Mouse (Mus musculus): Measurements from ENCODE around the gene Tbata. TPM values are rescaled to one million over a fixed set of nuclear protein-coding genes. Genes with fewer than 3 reads are reported as not detected.

Gene Tbata
- total RNA-seq, 1 experiment from 2014 or later: not detected

- ATAC-seq (replicated peaks in 1 of 2; ENCODE audit: insufficient read depth in 1 of 2, low FRiP score in 2 of 2, low TSS enrichment in 1 of 2, low read depth in 1 of 2, poor library complexity in 2 of 2, severe bottlenecking in 2 of 2): no peak
Measured at GRCm38 (mm10) chr10:61156453-61156852, 15.3 kb upstream of the Tbata start.

GRCm38 (mm10) chr10:61158594-61158993 lies 13.2 kb upstream of the Tbata start:
- ATAC-seq (replicated peaks in 1 of 2; ENCODE audit: insufficient read depth in 1 of 2, low FRiP score in 2 of 2, low TSS enrichment in 1 of 2, low read depth in 1 of 2, poor library complexity in 2 of 2, severe bottlenecking in 2 of 2): no peak

- ATAC-seq (replicated peaks in 1 of 2; ENCODE audit: insufficient read depth in 1 of 2, low FRiP score in 2 of 2, low TSS enrichment in 1 of 2, low read depth in 1 of 2, poor library complexity in 2 of 2, severe bottlenecking in 2 of 2): no peak
Measured at GRCm38 (mm10) chr10:61160089-61160488, 11.7 kb upstream of the Tbata start.

- ATAC-seq (replicated peaks in 1 of 2; ENCODE audit: insufficient read depth in 1 of 2, low FRiP score in 2 of 2, low TSS enrichment in 1 of 2, low read depth in 1 of 2, poor library complexity in 2 of 2, severe bottlenecking in 2 of 2): no peak
Measured at GRCm38 (mm10) chr10:61160671-61161070, 11.1 kb upstream of the Tbata start.

GRCm38 (mm10) chr10:61162366-61162765 lies 9.4 kb upstream of the Tbata start:
- ATAC-seq (replicated peaks in 1 of 2; ENCODE audit: insufficient read depth in 1 of 2, low FRiP score in 2 of 2, low TSS enrichment in 1 of 2, low read depth in 1 of 2, poor library complexity in 2 of 2, severe bottlenecking in 2 of 2): no peak; a peak in 1 of 4 replicates

- peak; percentile 67 to 76 for ATAC-seq (replicated peaks in 1 of 2; ENCODE audit: insufficient read depth in 1 of 2, low FRiP score in 2 of 2, low TSS enrichment in 1 of 2, low read depth in 1 of 2, poor library complexity in 2 of 2, severe bottlenecking in 2 of 2)
Measured at GRCm38 (mm10) chr10:61167333-61168096, 4.2 kb upstream of the Tbata start.

GRCm38 (mm10) chr10:61168393-61168792 lies 3.4 kb upstream of the Tbata start:
- no peak for ATAC-seq (replicated peaks in 1 of 2; ENCODE audit: insufficient read depth in 1 of 2, low FRiP score in 2 of 2, low TSS enrichment in 1 of 2, low read depth in 1 of 2, poor library complexity in 2 of 2, severe bottlenecking in 2 of 2)

- no peak for ATAC-seq (replicated peaks in 1 of 2; ENCODE audit: insufficient read depth in 1 of 2, low FRiP score in 2 of 2, low TSS enrichment in 1 of 2, low read depth in 1 of 2, poor library complexity in 2 of 2, severe bottlenecking in 2 of 2)
Measured at GRCm38 (mm10) chr10:61172496-61172895, 742 bp downstream of the Tbata start.

GRCm38 (mm10) chr10:61174711-61175441 lies 3.1 kb downstream of the Tbata start:
- no peak for ATAC-seq (replicated peaks in 1 of 2; ENCODE audit: insufficient read depth in 1 of 2, low FRiP score in 2 of 2, low TSS enrichment in 1 of 2, low read depth in 1 of 2, poor library complexity in 2 of 2, severe bottlenecking in 2 of 2)

- ATAC-seq (replicated peaks in 1 of 2; ENCODE audit: insufficient read depth in 1 of 2, low FRiP score in 2 of 2, low TSS enrichment in 1 of 2, low read depth in 1 of 2, poor library complexity in 2 of 2, severe bottlenecking in 2 of 2): peak; percentile 90 to 92
Measured at GRCm38 (mm10) chr10:61175442-61176204, 3.9 kb downstream of the Tbata start.

- no peak for ATAC-seq (replicated peaks in 1 of 2; ENCODE audit: insufficient read depth in 1 of 2, low FRiP score in 2 of 2, low TSS enrichment in 1 of 2, low read depth in 1 of 2, poor library complexity in 2 of 2, severe bottlenecking in 2 of 2)
Measured at GRCm38 (mm10) chr10:61176221-61176790, 4.6 kb downstream of the Tbata start.

- no peak for ATAC-seq (replicated peaks in 1 of 2; ENCODE audit: insufficient read depth in 1 of 2, low FRiP score in 2 of 2, low TSS enrichment in 1 of 2, low read depth in 1 of 2, poor library complexity in 2 of 2, severe bottlenecking in 2 of 2)
Measured at GRCm38 (mm10) chr10:61177751-61178150, 6.0 kb downstream of the Tbata start.

- ATAC-seq (replicated peaks in 1 of 2; ENCODE audit: insufficient read depth in 1 of 2, low FRiP score in 2 of 2, low TSS enrichment in 1 of 2, low read depth in 1 of 2, poor library complexity in 2 of 2, severe bottlenecking in 2 of 2): no peak
Measured at GRCm38 (mm10) chr10:61178687-61179086, 6.9 kb downstream of the Tbata start.

GRCm38 (mm10) chr10:61179927-61180326 lies 8.2 kb downstream of the Tbata start:
- ATAC-seq (replicated peaks in 1 of 2; ENCODE audit: insufficient read depth in 1 of 2, low FRiP score in 2 of 2, low TSS enrichment in 1 of 2, low read depth in 1 of 2, poor library complexity in 2 of 2, severe bottlenecking in 2 of 2): no peak

- ATAC-seq (replicated peaks in 1 of 2; ENCODE audit: insufficient read depth in 1 of 2, low FRiP score in 2 of 2, low TSS enrichment in 1 of 2, low read depth in 1 of 2, poor library complexity in 2 of 2, severe bottlenecking in 2 of 2): no peak
Measured at GRCm38 (mm10) chr10:61187001-61187400, 15.2 kb downstream of the Tbata start.

GRCm38 (mm10) chr10:61188010-61188409 lies 16.3 kb downstream of the Tbata start:
- ATAC-seq (replicated peaks in 1 of 2; ENCODE audit: insufficient read depth in 1 of 2, low FRiP score in 2 of 2, low TSS enrichment in 1 of 2, low read depth in 1 of 2, poor library complexity in 2 of 2, severe bottlenecking in 2 of 2): peak; percentile 43 to 48

- no peak for ATAC-seq (replicated peaks in 1 of 2; ENCODE audit: insufficient read depth in 1 of 2, low FRiP score in 2 of 2, low TSS enrichment in 1 of 2, low read depth in 1 of 2, poor library complexity in 2 of 2, severe bottlenecking in 2 of 2)
Measured at GRCm38 (mm10) chr10:61194611-61195010, 22.9 kb downstream of the Tbata start.

- no peak for ATAC-seq (replicated peaks in 1 of 2; ENCODE audit: insufficient read depth in 1 of 2, low FRiP score in 2 of 2, low TSS enrichment in 1 of 2, low read depth in 1 of 2, poor library complexity in 2 of 2, severe bottlenecking in 2 of 2)
Measured at GRCm38 (mm10) chr10:61195216-61195615, 23.5 kb downstream of the Tbata start.
